Mouse (Mus musculus) urinary bladder, postnatal 25 days (tissue): ENCODE data around the gene Vrk1.

Experiments
- DNase-seq: peaks from one replicate; pipeline ENCODE4 v3.0.0; 2022; ENCODE audit warnings: low spot score

The Vrk1 gene

DNA sequence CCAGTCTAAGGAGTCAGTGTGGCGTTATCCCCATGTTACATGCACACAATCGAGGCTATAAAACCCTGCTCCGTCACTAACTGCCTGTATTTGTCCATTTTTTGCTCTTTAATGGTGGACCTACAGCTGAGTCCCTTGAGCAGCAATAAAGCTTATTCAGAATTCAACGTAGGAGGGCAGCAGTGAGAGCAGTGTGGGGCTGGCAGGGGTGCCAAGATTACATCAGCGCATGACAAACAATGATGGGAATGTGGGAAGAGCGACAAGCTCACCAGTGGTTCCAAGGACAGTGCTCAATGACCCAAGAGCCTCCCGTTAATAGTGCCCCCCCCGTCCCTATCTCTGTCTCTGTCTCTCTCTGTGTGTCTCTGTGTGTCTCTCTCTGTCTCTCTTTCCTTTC lies 8.3 kb upstream of the Vrk1 start:
- DNase-seq = no peak

DNA sequence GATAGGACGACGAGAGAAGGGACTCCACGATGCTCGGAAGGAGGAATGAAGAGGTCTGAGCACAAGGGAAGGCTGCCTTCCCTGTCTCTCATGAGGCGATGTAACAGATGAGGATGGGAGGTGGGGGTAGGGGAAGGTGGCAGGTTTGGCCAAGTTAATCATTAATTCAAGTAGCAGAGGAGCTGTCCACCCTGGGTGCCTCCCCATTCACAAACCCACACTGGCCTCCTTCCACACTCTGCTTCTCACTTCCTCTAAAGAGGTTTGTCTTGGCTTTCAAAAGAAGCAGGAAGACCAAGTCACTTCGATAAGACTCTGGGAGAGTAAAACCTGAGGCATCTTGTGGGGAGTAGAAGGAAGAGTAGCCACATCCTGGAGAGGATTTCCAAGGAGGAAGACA lies 5.3 kb upstream of the Vrk1 start:
- DNase-seq = no peak

DNA sequence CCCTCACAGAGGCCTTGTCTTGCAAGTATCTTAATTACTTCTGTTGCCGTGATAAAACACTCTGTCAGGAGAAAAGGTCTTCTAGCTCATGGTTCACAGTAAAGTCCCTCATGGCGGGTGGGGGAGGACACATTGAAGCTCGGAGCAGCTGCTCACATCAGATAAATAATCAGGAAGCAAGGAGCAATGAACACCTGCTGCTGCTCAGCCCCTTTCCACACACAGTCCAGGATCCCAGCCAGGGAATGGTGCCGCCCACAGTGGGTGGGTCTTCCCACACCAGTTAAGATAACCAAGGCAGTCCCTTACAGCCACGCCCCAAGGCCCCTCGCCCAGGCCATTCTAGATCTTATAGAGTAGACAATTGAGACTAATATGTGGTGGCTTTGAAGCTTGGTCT lies 3.8 kb upstream of the Vrk1 start:
- DNase-seq = no peak

GRCm38 (mm10) chr12:106008348-106009050 lies 1.5 kb upstream of the Vrk1 start:
- DNase-seq = no peak

- DNase-seq = no peak
Measured at GRCm38 (mm10) chr12:106009122-106009870, 732 bp upstream of the Vrk1 start.

- no peak for DNase-seq
Measured at GRCm38 (mm10) chr12:106012161-106012560, 2.1 kb downstream of the Vrk1 start.

- DNase-seq = no peak
Measured at GRCm38 (mm10) chr12:106016265-106017012, 6.4 kb downstream of the Vrk1 start.

- no peak for DNase-seq
Measured at GRCm38 (mm10) chr12:106020063-106020462, 10.0 kb downstream of the Vrk1 start.

GRCm38 (mm10) chr12:106023652-106024051 lies 13.6 kb downstream of the Vrk1 start:
- no peak for DNase-seq

DNA sequence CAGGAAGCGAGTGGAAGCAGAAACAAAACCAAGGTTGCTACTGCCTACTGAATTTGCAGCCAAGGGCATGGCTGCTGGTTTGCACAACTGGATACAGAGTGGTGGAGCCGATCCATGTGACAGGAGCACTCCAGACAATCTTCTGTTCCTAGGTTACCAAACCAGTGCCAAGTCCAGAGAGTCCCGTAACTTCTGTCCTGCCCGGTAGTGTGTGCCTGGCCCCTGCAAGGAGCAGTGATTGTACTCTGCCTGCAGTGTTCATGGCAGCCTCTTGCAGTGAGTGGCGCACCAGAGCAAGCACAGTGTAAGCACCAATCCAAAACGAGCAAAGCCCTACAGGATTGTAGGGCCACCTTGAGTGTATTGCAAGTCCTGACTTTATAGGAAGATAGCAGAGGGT lies 15.4 kb downstream of the Vrk1 start:
- DNase-seq = no peak

DNA sequence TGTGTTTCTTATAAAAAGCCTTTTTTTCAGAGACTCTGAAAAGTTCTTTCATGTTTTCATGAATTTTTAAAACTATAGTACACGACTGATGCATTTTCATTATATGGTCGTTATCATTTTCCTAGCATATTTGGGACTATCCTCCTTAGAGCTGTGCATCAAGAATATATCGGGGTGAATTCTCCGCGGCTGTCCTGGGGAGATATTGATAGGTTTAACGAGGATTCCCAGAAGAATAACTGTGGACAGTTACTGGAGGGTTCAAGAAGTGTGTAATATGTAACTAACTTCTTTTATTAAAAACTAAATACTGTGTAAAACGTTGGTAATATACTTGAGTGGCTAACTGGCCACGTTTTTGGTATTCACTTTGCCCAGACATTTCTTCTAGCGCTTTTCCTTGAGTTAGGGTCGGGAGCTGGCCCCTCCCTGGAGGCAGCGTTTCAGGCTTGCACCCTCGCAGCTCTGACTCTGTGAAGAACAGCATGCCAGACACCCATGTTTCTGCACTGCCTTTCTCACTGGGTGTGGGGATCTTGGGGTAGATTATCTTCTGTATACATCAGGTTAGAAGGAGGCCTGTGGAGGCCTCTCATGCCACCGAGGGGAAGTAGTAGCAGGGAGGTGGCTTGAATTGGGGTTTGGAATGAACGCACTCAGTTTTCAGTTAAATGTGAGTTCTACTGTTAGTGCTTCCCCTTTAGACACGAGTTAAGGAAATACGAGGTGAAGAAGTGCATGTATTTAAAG lies 16.5 kb downstream of the Vrk1 start:
- no peak for DNase-seq

GRCm38 (mm10) chr12:106027372-106027771 lies 17.3 kb downstream of the Vrk1 start:
- DNase-seq = no peak

DNA sequence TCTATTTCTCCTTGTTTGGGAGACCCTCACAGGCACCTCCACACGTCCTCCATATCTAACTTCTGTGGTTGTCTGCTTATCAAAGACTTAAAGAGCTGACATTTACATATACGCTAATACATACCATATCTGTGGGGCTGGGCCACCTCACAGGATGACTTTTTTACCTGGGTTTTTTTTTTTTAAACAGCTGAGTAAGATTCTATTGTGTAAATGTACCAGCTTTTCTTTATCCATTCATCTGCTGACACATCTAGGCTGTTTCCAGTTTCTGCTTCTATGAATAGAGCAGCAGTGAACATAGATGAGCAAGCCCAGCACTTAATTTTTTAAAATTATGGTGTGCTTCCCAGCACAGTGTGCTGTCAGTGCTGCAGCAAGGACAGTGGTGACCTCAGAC lies 19.6 kb downstream of the Vrk1 start:
- DNase-seq = no peak

- DNase-seq = no peak
Measured at GRCm38 (mm10) chr12:106030146-106030745, 20.2 kb downstream of the Vrk1 start.

GRCm38 (mm10) chr12:106030796-106031195 lies 20.8 kb downstream of the Vrk1 start:
- no peak for DNase-seq

DNA sequence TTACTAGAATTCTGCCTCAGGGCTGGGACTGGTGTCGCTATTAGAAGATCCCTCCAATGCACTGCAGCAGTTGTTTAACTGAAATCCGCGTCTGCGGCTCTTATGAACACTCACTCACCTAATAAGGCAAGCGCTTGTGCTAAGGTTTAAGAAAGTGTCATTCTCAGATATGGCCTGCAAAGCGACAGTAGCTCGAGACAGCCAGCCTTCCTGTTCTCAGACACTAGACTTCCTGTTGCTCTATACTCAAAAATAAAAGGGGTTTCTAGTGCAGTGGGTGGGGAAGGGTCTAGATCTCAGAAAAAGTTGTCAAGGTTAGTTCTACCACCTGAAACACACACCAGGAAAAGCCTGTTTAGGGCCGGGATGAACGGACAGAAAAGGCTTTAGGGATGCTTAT lies 21.9 kb downstream of the Vrk1 start:
- DNase-seq = no peak

DNA sequence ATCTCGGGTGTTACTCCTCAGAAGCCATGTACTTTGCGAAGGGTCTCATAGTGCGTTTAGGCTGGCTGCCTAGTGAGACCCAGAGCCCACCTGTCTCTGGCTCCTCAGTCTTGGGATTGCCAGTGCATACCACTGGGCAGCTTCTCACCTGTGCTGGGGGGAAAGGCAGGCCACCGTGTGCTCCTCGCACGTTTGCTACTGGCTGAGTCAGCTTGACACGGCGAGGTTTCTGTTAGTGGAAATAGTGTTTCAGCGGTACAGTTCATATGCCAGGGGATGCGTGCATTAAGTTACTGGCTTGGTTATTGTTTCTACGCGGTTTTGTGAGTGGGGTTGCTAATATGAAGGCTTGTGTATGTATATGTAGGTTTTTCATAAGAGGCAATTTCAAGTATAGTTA lies 22.3 kb downstream of the Vrk1 start:
- no peak for DNase-seq

DNA sequence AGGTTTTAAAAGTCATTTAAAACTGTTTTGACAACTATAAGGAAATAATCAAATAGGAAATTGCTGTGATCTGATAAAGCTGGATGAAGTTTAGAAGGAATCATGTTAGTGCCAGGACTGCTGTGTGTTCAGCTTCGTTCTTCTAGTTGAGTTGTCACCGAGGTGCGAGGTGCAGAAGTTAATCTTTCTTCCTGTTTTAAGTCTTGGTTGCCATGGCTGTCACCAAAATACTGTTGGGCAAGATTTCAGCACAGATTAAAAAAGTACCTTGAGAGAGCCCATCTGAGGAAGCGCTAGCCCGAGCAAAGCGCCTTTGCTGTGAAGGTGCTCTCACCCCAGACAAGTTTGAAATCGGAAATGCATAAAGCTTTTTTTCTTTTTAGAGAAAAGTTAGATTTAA lies 24.2 kb downstream of the Vrk1 start:
- no peak for DNase-seq

- no peak for DNase-seq
Measured at GRCm38 (mm10) chr12:106034761-106035160, 24.7 kb downstream of the Vrk1 start.

DNA sequence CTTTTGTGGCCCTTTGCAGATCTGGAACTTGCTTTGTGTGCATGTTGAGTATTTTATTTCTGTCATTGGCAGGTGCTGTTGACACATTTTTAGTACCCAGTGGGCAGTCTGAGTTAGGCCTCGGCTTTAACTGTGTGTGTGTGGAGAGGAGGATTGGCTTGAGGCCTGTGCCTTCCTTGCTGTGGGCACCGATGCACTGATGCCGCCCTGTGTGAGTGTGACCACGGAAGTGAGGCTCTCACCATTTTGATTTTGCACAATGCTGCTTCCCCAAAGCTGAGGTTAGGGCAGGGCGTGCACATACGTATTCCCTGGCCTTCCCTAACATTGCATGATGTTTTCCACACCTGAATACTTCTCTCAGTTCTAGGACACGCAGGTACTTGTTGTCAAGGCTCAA lies 30.2 kb downstream of the Vrk1 start:
- DNase-seq = no peak

DNA sequence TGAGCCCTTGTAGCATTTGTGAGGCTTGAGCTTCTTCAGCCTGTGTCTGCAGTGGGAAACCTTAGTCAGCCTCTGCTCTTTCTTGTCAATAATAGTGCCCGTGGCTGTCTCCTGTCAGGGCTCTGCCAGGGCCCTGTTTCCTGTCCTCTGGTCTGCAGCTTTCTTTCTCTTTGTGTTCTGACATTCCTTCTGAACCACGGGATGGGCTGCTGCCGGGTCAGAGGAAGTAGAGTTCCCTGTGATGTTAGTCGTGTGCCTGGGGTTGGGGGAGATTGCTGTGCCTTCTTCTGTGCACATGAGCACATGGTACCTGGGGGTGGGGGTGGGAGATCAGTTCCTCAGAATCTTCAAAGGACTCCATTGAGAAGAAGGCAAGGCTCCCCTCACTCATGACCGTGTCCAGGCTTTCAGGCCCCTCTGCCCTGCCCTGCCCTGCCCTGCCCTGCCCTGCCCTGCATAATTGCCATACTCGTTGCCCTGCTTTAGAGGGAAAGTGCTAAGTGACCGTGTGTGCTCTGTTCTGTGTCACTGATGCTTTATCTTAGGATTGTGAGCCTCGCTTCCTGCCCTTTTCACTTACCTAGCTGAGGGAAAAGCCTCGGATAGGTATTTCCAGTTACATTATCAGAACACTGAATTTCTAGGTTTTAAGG lies 36.2 kb downstream of the Vrk1 start:
- DNase-seq = no peak
